Mouse (Mus musculus): ENCODE measurements around the gene Klk6. TPM values are rescaled to one million over a fixed set of nuclear protein-coding genes. Genes with fewer than 3 reads are reported as not detected.
A peak's percentile ranks its signal among the peaks of the same experiment; 100 is the strongest.

Klk6 gene
- polyA plus RNA-seq, 1 experiment from 2014 or later: not detected

GRCm38 (mm10) chr7:43827706-43828105, 3.4 kb downstream of the Klk6 start:
- Histone ChIP-seq H3K4me1 (no peaks in the 10 kb centered on the region), H3K9me3 (replicated peaks) (no peaks in the 10 kb centered on the region), H3K9ac (replicated peaks) (no peak overlapping the region), H3K4me3 (replicated peaks) (no peak overlapping the region), H3K27ac (replicated peaks) (no peak overlapping the region), H3K4me2 (no peak overlapping the region), H3K36me3 (no peaks in the 10 kb centered on the region), H3K27me3 (replicated peaks) (no peaks in the 10 kb centered on the region)
- WGBS: 86% methylated on average over 4 of the region's 4 CpGs
- no peak for ATAC-seq (ENCODE audit: low FRiP score)

- 94% methylated on average over 8 of the region's 8 CpGs for WGBS
- H3K4me2 ChIP-seq: no peak overlapping the region
- no peaks in the 10 kb centered on the region for H3K4me1 ChIP-seq
- no peak overlapping the region for H3K9ac ChIP-seq (replicated peaks)
- no peak overlapping the region for H3K4me3 ChIP-seq (replicated peaks)
- H3K27ac ChIP-seq (replicated peaks): no peak overlapping the region
- no peaks in the 10 kb centered on the region for H3K9me3 ChIP-seq (replicated peaks)
- no peak for ATAC-seq (ENCODE audit: low FRiP score)
- no peaks in the 10 kb centered on the region for H3K27me3 ChIP-seq (replicated peaks)
- H3K36me3 ChIP-seq: no peaks in the 10 kb centered on the region
Measured at GRCm38 (mm10) chr7:43829006-43829405, 4.7 kb downstream of the Klk6 start.

GRCm38 (mm10) chr7:43841701-43842100, 17.4 kb downstream of the Klk6 start, which contains the start of gene Klk5:
Gene Klk5 (plus strand): TSS chr7:43841971.
- H3K4me1 ChIP-seq: no peaks in the 10 kb centered on the region
- H3K4me2 ChIP-seq: no peak within 1 kb of the TSS
- H3K27ac ChIP-seq (replicated peaks): no peak within 1 kb of the TSS
- H3K9me3 ChIP-seq (replicated peaks): no peaks in the 10 kb centered on the region
- no peaks in the 10 kb centered on the region for H3K27me3 ChIP-seq (replicated peaks)
- no peak within 1 kb of the TSS for H3K9ac ChIP-seq (replicated peaks)
- no peaks in the 10 kb centered on the region for H3K36me3 ChIP-seq
- 78% methylated on average over 3 of the region's 3 CpGs for WGBS
- no peak for ATAC-seq (ENCODE audit: low FRiP score)
- no peak within 1 kb of the TSS for H3K4me3 ChIP-seq (replicated peaks)

- no peak overlapping the region for H3K4me3 ChIP-seq (replicated peaks)
- WGBS: 90% methylated on average over 4 of the region's 4 CpGs
Measured at GRCm38 (mm10) chr7:43843801-43844200, 19.5 kb downstream of the Klk6 start.

GRCm38 (mm10) chr7:43851616-43852015, 27.3 kb downstream of the Klk6 start:
- WGBS: 88% methylated on average over 6 of the region's 6 CpGs
- no peak overlapping the region for H3K9ac ChIP-seq (replicated peaks)
- ATAC-seq (ENCODE audit: low FRiP score): no peak
- no peak overlapping the region for H3K4me3 ChIP-seq (replicated peaks)
- no peak overlapping the region for H3K27ac ChIP-seq (replicated peaks)
- no peak overlapping the region for H3K4me2 ChIP-seq
- no peaks in the 10 kb centered on the region for H3K36me3 ChIP-seq
- no peaks in the 10 kb centered on the region for H3K27me3 ChIP-seq (replicated peaks)
- no peaks in the 10 kb centered on the region for H3K4me1 ChIP-seq
- no peaks in the 10 kb centered on the region for H3K9me3 ChIP-seq (replicated peaks)

More at GRCm38 (mm10) chr7:43843801-43844200, 19.5 kb downstream of the Klk6 start:
- Histone ChIP-seq H3K4me1 (no peaks in the 10 kb centered on the region), H3K27ac (replicated peaks) (no peak overlapping the region), H3K27me3 (replicated peaks) (no peaks in the 10 kb centered on the region), H3K9me3 (replicated peaks) (no peaks in the 10 kb centered on the region), H3K9ac (replicated peaks) (no peak overlapping the region), H3K4me2 (no peak overlapping the region), H3K36me3 (no peaks in the 10 kb centered on the region)
- ATAC-seq (ENCODE audit: low FRiP score): no peak

GRCm38 (mm10) chr7:43854642-43855380, 30.5 kb downstream of the Klk6 start:
- Histone ChIP-seq H3K4me2 (no peak overlapping the region), H3K4me3 (replicated peaks) (no peak overlapping the region), H3K4me1 (no peaks in the 10 kb centered on the region), H3K9ac (replicated peaks) (no peak overlapping the region), H3K36me3 (no peaks in the 10 kb centered on the region), H3K27me3 (replicated peaks) (no peaks in the 10 kb centered on the region), H3K27ac (replicated peaks) (no peak overlapping the region), H3K9me3 (replicated peaks) (no peaks in the 10 kb centered on the region)
- 86% methylated on average over 9 of the region's 9 CpGs for WGBS
- no peak for ATAC-seq (ENCODE audit: low FRiP score)

- H3K9me3 ChIP-seq (replicated peaks): no peaks in the 10 kb centered on the region
- H3K4me2 ChIP-seq: no peak overlapping the region
- no peak overlapping the region for H3K27ac ChIP-seq (replicated peaks)
- H3K27me3 ChIP-seq (replicated peaks): no peaks in the 10 kb centered on the region
- no peak overlapping the region for H3K9ac ChIP-seq (replicated peaks)
- WGBS: 87% methylated on average over 3 of the region's 3 CpGs
- 0 out of 2 replicates have a peak, but pooled peaks cover 2% of the 10 kb centered on the region for H3K4me1 ChIP-seq
- H3K36me3 ChIP-seq: no peaks in the 10 kb centered on the region
- no peak for ATAC-seq (ENCODE audit: low FRiP score)
- H3K4me3 ChIP-seq (replicated peaks): no peak overlapping the region
Measured at GRCm38 (mm10) chr7:43855709-43856108, 31.4 kb downstream of the Klk6 start.

- Histone ChIP-seq H3K4me1 (0 out of 2 replicates have a peak, but pooled peaks cover 2% of the 10 kb centered on the region), H3K4me2 (no peak overlapping the region), H3K9me3 (replicated peaks) (no peaks in the 10 kb centered on the region), H3K4me3 (replicated peaks) (no peak overlapping the region), H3K9ac (replicated peaks) (no peak overlapping the region), H3K27me3 (replicated peaks) (no peaks in the 10 kb centered on the region), H3K36me3 (no peaks in the 10 kb centered on the region), H3K27ac (replicated peaks) (no peak overlapping the region)
- ATAC-seq (ENCODE audit: low FRiP score): no peak
- WGBS: 84% methylated on average over 7 of the region's 7 CpGs
Measured at GRCm38 (mm10) chr7:43856307-43856706, 32.0 kb downstream of the Klk6 start.

GRCm38 (mm10) chr7:43857501-43857900, 33.2 kb downstream of the Klk6 start:
- Histone ChIP-seq H3K9me3 (replicated peaks) (no peaks in the 10 kb centered on the region), H3K9ac (replicated peaks) (no peak overlapping the region), H3K4me1 (0 out of 2 replicates have a peak, but pooled peaks cover 2% of the 10 kb centered on the region), H3K27ac (replicated peaks) (no peak overlapping the region), H3K27me3 (replicated peaks) (no peaks in the 10 kb centered on the region), H3K4me2 (no peak overlapping the region), H3K36me3 (no peaks in the 10 kb centered on the region), H3K4me3 (replicated peaks) (no peak overlapping the region)
- WGBS: 92% methylated on average over 12 of the region's 12 CpGs
- no peak for ATAC-seq (ENCODE audit: low FRiP score)

- Histone ChIP-seq H3K27ac (replicated peaks) (no peak overlapping the region), H3K9me3 (replicated peaks) (no peaks in the 10 kb centered on the region), H3K4me3 (replicated peaks) (no peak overlapping the region), H3K36me3 (no peaks in the 10 kb centered on the region), H3K27me3 (replicated peaks) (no peaks in the 10 kb centered on the region), H3K4me1 (0 out of 2 replicates have a peak, but pooled peaks cover 2% of the 10 kb centered on the region), H3K9ac (replicated peaks) (no peak overlapping the region), H3K4me2 (peak overlapping the region; percentile 39)
- 32% methylated on average over 8 of the region's 8 CpGs for WGBS
- no peak for ATAC-seq (ENCODE audit: low FRiP score)
Measured at GRCm38 (mm10) chr7:43860411-43860810, 36.1 kb downstream of the Klk6 start.

GRCm38 (mm10) chr7:43873237-43873636, 48.9 kb downstream of the Klk6 start:
- Histone ChIP-seq H3K36me3 (no peaks in the 10 kb centered on the region), H3K27me3 (replicated peaks) (no peaks in the 10 kb centered on the region), H3K9ac (replicated peaks) (no peak overlapping the region), H3K4me2 (no peak overlapping the region), H3K9me3 (replicated peaks) (no peaks in the 10 kb centered on the region), H3K4me3 (replicated peaks) (no peak overlapping the region), H3K4me1 (peaks cover 9% of the 10 kb centered on the region; the same call in 1 of the 2 replicates), H3K27ac (replicated peaks) (no peak overlapping the region)
- WGBS: 5% methylated on average over 10 of the region's 10 CpGs
- peak; percentile 65 for ATAC-seq (ENCODE audit: low FRiP score)

GRCm38 (mm10) chr7:43873674-43874073, 49.4 kb downstream of the Klk6 start:
- no peak overlapping the region for H3K4me2 ChIP-seq
- no peaks in the 10 kb centered on the region for H3K36me3 ChIP-seq
- no peak overlapping the region for H3K4me3 ChIP-seq (replicated peaks)
- WGBS: 76% methylated on average over 3 of the region's 3 CpGs
- no peaks in the 10 kb centered on the region for H3K9me3 ChIP-seq (replicated peaks)
- ATAC-seq (ENCODE audit: low FRiP score): no peak
- H3K27ac ChIP-seq (replicated peaks): no peak overlapping the region
- H3K4me1 ChIP-seq: peaks cover 9% of the 10 kb centered on the region; the same call in 1 of the 2 replicates
- H3K27me3 ChIP-seq (replicated peaks): no peaks in the 10 kb centered on the region
- no peak overlapping the region for H3K9ac ChIP-seq (replicated peaks)
